Mouse (Mus musculus) urinary bladder, postnatal 4 days (tissue): ENCODE results near the gene Eno2.

Experiments
- DNase-seq, 2 experiments: peaks; one replicate each; pipeline ENCODE4 v3.0.0; 2021 to 2022; ENCODE audit warnings: low spot score in 2 of 2

The Eno2 gene

GRCm38 (mm10) chr6:124740888-124741761, 28.3 kb downstream of the Eno2 start, which contains the start of gene Grcc10:
Grcc10 (minus strand) TSS chr6:124741374.
- DNase-seq = peak; percentile 86 to 88

DNA sequence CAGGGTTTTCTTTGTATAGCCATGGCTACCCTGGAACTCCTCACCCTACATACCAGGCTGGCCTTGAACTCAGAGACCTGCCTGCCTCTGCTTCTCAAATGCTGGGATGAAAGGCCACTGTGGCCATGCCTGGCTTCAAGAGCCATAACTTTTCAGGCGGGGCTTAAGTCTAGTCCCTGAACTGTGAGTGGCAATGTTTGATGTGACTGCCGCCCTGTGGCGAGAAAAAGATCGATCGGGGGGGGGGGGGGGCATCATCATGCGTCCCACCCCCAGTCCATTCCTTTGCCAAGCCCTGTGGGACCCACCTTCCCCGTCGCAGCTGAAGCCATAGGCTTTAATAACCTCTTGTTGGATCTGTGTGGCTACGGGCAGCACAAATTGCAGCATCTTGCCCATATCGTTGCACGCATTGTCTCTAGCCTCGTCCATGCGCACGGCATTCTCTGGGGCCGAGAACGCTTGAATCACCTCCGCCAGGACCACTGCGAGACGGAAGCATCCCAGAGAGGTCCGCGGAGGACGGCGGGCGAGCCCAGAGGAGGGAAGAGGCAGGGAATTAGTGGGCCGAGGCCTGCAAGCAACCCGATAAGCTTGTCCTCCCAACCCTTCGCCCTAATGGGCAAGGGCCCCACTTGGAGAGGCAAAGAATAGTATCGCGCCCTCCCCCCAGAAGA, 29.1 kb downstream of the Eno2 start:
- DNase-seq = no peak

DNA sequence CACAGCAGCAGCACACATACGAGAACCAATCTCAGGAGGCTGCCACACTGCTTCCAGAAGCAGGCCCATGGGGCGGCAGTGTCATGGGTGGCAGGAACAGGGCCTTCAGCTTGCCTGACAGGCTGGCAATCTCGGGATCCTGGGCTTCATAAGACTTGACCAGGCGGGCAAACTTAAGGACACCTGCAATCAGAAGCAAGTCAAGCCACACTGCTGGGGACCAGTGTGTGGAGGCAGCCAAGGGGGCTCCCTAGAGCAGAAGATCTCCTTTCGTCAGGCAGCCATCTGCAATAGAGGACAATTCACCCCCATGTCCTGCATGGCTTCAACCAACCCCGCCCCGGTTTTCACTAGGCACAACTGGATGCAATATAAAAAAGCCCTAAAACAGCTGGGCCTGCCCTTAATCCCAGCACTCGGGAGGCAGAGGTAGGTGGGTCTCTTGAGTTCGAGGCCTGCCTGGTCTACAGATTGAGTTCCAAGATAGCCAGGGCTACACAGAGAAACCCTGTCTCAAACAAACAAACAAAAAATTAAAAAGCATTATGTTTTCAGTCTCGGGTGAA, 30.2 kb downstream of the Eno2 start:
- DNase-seq = no peak

DNA sequence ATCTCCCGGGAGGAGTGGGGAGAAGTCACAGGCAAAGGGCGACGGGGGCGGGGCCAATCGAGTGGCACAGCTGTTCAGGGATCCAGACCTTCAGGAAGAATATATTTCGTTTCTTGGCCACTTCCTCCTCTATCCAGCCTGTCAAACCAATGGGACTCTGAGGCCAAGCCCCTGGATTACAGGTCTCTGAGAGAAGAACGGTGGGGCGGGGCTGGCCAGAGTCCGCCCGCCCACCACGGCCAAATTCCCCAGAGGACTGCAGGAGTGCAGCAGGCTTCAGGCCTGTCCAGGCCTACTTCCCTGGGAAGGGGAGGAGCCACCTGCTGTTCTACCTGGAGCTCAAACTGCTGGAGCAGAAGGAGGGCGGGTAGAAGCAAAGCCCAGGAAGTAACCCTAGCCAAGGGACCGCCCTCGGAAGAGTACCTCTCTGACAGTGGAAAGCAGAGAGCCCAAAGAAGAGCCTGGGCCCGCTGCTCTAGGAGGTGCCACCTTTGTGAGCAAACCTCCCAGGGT, 30.9 kb downstream of the Eno2 start, which contains the start of gene Ptpn6:
Gene Ptpn6, minus strand, starts transcription at position 204 of the 513 bp plus-strand sequence.
- DNase-seq = peak in 1 of 2 experiments; percentile 70

DNA sequence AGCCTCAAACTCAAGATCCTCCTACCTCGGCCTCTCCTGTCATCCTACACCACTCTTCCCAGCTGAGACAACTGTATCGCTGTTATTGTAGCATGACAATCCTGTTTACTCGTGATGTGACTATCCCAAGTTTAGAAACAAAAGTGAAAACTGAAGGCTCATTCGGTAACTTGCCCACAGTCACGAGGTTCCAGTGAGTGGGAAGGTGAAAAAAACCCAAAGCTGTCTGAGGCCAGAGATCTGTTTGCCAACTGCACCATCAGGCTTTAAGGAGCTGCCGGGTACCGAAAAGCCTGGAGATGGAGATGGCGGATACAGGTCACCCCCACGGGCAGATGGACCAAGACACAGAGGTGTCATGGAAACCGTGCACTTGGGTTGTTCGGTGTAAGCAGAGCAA, 32.4 kb downstream of the Eno2 start:
- DNase-seq = no peak

GRCm38 (mm10) chr6:124734417-124734816, 35.1 kb downstream of the Eno2 start:
- no peak for DNase-seq

DNA sequence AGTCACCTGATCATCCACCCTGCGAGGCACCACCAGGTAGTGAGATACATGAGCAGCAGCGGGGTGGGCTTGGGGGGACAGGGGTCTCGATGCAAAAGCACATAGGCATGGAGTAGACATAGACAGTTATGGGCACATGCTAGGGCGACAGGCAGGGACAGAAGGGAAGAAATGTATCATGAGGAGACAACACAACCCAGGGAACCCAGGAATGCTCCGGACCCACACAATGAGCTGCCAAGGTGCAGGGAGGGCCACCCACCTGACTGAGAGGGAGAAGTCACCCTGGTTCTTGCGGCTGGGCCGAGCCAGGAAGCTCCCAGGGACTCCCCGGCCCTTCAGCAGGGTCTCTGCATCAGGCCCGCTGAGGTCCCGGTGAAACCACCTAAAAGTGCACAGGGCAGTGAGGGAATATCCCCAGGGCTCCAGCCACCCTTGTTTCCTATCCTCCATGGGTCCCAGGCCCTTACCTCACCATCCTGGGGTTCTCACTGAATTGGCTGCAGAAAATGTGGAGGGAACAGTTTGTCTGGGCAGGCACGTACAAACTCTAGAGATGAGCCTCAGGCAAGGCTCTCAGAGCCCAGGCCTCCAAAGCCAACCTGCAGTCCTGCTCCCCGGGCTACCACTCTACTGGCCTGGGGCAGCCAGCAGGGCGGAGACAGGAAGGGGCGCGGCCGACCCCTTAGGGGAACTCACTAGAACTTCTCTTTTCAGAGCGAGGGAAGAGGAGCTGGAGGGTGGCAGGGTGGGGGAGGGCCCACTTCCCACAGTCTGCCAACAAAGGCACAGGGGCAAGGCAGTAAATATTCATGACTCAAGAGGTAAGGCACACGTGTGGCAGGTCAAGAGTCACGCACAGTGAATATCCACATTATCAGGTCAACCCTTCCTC, 36.8 kb downstream of the Eno2 start:
- DNase-seq = no peak

GRCm38 (mm10) chr6:124731038-124731437, 38.4 kb downstream of the Eno2 start:
- no peak for DNase-seq

GRCm38 (mm10) chr6:124729850-124730705, 39.4 kb downstream of the Eno2 start:
- DNase-seq = no peak

DNA sequence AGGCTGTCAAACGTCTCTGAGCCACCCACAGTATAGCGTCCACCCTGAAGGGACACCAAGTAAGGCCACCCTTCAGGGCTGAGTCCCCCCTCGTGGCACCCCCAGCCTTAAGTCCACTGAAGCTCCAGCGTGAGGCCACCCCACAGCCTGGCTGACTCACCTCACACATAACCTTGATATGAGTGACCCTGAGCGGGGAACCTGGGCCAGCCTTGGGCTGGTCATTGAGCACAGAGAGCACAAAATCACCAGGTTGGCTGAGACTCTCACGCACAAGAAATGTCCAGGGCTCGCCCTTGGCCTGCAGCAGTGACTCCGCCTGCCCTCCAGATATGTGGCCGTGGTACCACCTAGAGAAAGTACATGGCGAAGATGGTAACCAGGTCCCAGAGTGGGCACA, 40.9 kb downstream of the Eno2 start:
- DNase-seq = no peak

DNA sequence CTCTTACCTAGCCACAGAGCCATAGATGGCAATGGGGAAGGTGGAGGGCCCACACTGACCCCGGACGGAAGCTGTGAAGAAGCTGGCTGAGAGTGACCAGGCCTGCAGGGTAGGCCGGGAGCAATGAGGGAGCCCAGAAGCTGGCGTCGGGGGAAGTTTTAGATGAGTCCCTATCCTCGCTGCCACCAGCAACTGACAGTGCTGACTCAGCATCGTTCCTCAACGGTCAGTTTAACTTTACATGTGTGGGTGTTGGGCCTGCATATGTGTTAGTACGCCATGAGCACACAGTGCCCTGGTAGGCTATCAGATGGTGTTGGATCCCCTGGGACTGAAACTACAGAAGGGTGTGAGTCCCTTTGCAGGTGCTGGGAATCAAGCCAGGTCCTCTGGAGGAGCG, 45.0 kb downstream of the Eno2 start:
- no peak for DNase-seq

DNA sequence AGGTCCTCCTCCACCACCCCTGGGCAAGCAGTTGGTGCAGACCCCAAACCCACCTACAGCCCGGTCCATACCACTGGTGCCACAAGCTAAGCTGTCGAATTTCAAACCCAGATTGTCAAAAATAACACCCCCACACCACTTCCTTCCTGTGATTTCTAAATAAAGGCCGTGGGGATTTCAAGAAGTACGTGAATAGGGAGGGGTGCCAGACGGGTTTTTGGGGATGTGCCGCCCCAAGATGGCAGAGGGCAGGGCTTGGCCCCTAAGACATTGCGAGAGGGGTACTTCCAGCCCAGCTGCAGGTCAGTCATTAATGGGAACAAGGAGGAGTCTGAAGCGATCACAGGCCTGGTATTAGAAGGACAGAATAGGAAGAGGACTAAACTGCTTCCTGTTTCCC, 45.9 kb downstream of the Eno2 start:
- DNase-seq = no peak

GRCm38 (mm10) chr6:124722876-124723473, 46.5 kb downstream of the Eno2 start:
- no peak for DNase-seq

DNA sequence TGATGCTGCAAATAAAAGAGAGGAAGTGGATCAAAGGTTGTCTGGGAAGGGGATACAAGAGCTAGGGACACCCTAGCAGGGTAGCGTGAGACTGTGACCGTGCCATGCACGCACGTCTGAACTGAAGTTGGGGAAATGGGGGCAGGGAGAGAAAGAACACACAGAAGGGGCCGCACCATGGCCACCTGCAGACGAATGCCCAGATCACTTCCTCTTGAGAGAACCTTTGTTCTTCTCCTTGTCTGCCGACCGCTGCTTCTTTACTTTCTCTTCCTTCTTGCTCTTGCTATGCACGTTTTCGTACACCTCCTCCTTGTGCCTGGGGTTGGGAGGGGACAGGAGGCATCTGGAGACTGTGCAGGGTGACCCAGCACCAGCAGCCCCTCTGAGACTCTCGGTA, 48.6 kb downstream of the Eno2 start:
- no peak for DNase-seq

- DNase-seq = no peak
Measured at GRCm38 (mm10) chr6:124719354-124719978, 50.0 kb downstream of the Eno2 start.

- DNase-seq = peak; percentile 69 to 77
Measured at GRCm38 (mm10) chr6:124718703-124719102, 50.8 kb downstream of the Eno2 start.

DNA sequence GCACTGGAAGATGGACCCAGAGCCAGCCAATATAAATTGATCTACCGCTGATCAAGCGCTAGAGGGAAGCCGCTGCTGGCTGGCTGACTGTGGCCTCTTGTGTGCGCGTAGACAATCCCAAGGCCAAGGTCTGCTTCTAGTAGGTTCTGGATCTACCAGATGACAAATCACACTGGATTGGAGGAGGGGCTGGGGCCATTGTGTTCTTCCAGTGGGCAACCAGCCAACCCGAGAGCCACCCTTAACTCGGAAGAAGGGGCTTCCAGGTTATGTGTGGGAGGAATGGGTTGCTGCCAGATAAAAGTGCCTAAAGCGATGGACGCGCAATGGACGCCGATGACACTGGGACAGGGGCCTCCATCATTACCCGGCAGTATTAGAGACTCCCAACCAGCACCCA, 51.5 kb downstream of the Eno2 start:
- no peak for DNase-seq

DNA sequence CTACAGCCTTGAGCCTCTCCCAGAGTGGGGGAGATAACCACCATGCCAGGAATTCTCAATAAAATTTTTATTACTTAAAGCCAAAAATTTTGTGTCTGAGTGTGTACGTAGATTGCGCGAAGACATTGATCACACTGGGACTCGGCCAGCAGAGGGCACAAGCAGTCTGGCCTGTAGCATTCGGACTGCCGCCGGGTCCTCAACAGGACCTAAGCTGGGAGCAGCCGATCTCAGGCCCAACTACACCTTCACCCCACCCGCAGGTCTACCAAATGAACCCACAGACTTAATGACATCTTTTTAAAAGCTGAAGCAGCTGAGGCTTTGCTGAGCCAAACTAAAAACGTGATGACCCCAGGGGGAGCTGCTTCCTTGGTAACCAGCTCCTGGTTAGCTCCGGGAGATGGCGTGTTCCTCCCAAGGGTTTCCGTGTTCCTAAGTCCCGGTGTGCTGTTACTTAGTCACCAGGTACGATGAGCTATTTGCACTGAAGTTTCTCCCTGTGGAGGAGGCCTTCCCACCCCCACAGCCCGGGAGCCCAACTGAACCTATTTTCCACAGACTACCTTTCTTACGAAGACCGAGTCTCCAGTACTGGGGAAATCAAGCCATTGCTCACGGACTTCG, 52.5 kb downstream of the Eno2 start:
- DNase-seq = no peak

- DNase-seq = no peak
Measured at GRCm38 (mm10) chr6:124712918-124713317, 56.6 kb downstream of the Eno2 start.
